Mouse (Mus musculus): ENCODE measurements at regions not wholly inside any gene's neighbourhood (a gene's known extent, or its start where the extent isn't known, plus 50 kb on each side); places are given as distances from the start of the nearest gene placed in this dataset.

GRCm38 (mm10) chr13:47843011-47843410 lies 418.0 kb upstream of the Id4 start:
- Histone ChIP-seq H3K36me3 (ENCODE audit: control insufficient read depth, insufficient read depth, low read length) (no peaks in the 10 kb centered on the region), H3K27ac (ENCODE audit: low read depth, low read length) (peak overlapping the region; percentile 4; the same call in 1 of the 2 replicates), H3K9me3 (ENCODE audit: control insufficient read depth, low read length) (no peaks in the 10 kb centered on the region), H3K4me1 (ENCODE audit: control insufficient read depth, insufficient read depth, low read length) (peaks cover 15% of the 10 kb centered on the region), H3K27me3 (ENCODE audit: control insufficient read depth, insufficient read depth, low read length) (no peaks in the 10 kb centered on the region), H3K9ac (ENCODE audit: low read length) (no peak overlapping the region), H3K4me3 (ENCODE audit: low read depth, low read length) (no peak overlapping the region), H3K4me2 (peak overlapping the region; percentile 36; the same call in 1 of the 2 replicates)
- DNase-seq (ENCODE audit: low spot score, missing footprints), result peak; percentile 77
- 92% methylated on average over 9 of the region's 9 CpGs for WGBS
- ATAC-seq (ENCODE audit: low FRiP score), result no peak

GRCm38 (mm10) chr13:47843541-47844267 lies 417.3 kb upstream of the Id4 start:
- peaks cover 17% of the 10 kb centered on the region for H3K4me1 ChIP-seq (ENCODE audit: control insufficient read depth, insufficient read depth, low read length)
- H3K4me2 ChIP-seq, result peak overlapping the region; percentile 36
- whole genome bisulfite sequencing, result 16% methylated on average over 13 of the region's 13 CpGs
- H3K27me3 ChIP-seq (ENCODE audit: control insufficient read depth, insufficient read depth, low read length), result no peaks in the 10 kb centered on the region
- DNase-seq (ENCODE audit: low spot score, missing footprints) (peak; percentile 92), ATAC-seq (ENCODE audit: low FRiP score) (peak; percentile 69; the same call in 1 of the 2 replicates)
- H3K27ac ChIP-seq (ENCODE audit: low read depth, low read length), result peak overlapping the region; percentile 4
- H3K36me3 ChIP-seq (ENCODE audit: control insufficient read depth, insufficient read depth, low read length), result no peaks in the 10 kb centered on the region
- H3K9ac ChIP-seq (ENCODE audit: low read length), result no peak overlapping the region
- H3K4me3 ChIP-seq (ENCODE audit: low read depth, low read length), result no peak overlapping the region
- no peaks in the 10 kb centered on the region for H3K9me3 ChIP-seq (ENCODE audit: control insufficient read depth, low read length)

- no peak overlapping the region for H3K9ac ChIP-seq (ENCODE audit: low read length)
- H3K4me2 ChIP-seq, result no peak overlapping the region
- H3K36me3 ChIP-seq (ENCODE audit: control insufficient read depth, insufficient read depth, low read length), result no peaks in the 10 kb centered on the region
- no peak overlapping the region for H3K4me3 ChIP-seq (ENCODE audit: low read depth, low read length)
- no peaks in the 10 kb centered on the region for H3K9me3 ChIP-seq (ENCODE audit: control insufficient read depth, low read length)
- no peaks in the 10 kb centered on the region for H3K27me3 ChIP-seq (ENCODE audit: control insufficient read depth, insufficient read depth, low read length)
- peaks cover 21% of the 10 kb centered on the region for H3K4me1 ChIP-seq (ENCODE audit: control insufficient read depth, insufficient read depth, low read length)
- no peak overlapping the region for H3K27ac ChIP-seq (ENCODE audit: low read depth, low read length)
- WGBS, result 84% methylated on average over 3 of the region's 3 CpGs
- peak; percentile 59 for DNase-seq (ENCODE audit: low spot score, missing footprints)
- ATAC-seq (ENCODE audit: low FRiP score), result no peak
Observed at GRCm38 (mm10) chr13:47846713-47847112, 414.3 kb upstream of the Id4 start.

- 68% methylated on average over 11 of the region's 11 CpGs for WGBS
- no peaks in the 10 kb centered on the region for H3K27me3 ChIP-seq (ENCODE audit: control insufficient read depth, insufficient read depth, low read length)
- no peaks in the 10 kb centered on the region for H3K36me3 ChIP-seq (ENCODE audit: control insufficient read depth, insufficient read depth, low read length)
- DNase-seq (ENCODE audit: low spot score, missing footprints) (no peak), ATAC-seq (ENCODE audit: low FRiP score) (no peak)
- H3K9ac ChIP-seq (ENCODE audit: low read length), result no peak overlapping the region
- no peak overlapping the region for H3K4me3 ChIP-seq (ENCODE audit: low read depth, low read length)
- H3K27ac ChIP-seq (ENCODE audit: low read depth, low read length), result no peak overlapping the region
- H3K9me3 ChIP-seq (ENCODE audit: control insufficient read depth, low read length), result no peaks in the 10 kb centered on the region
- H3K4me1 ChIP-seq (ENCODE audit: control insufficient read depth, insufficient read depth, low read length), result peaks cover 13% of the 10 kb centered on the region
- no peak overlapping the region for H3K4me2 ChIP-seq
Observed at GRCm38 (mm10) chr13:47848371-47849188, 412.4 kb upstream of the Id4 start.

GRCm38 (mm10) chr13:47855422-47856108 lies 405.5 kb upstream of the Id4 start:
- no peak overlapping the region; the same call in 1 of the 2 replicates for H3K4me3 ChIP-seq (ENCODE audit: low read depth, low read length)
- H3K27ac ChIP-seq (ENCODE audit: low read depth, low read length), result peak overlapping the region; percentile 0; the same call in 1 of the 2 replicates
- ATAC-seq (ENCODE audit: low FRiP score) (peak; percentile 73; the same call in 1 of the 2 replicates), DNase-seq (ENCODE audit: low spot score, missing footprints) (peak; percentile 94)
- peak overlapping the region; percentile 52 for H3K9ac ChIP-seq (ENCODE audit: low read length)
- 2% methylated on average over 22 of the region's 22 CpGs for WGBS
- no peaks in the 10 kb centered on the region for H3K27me3 ChIP-seq (ENCODE audit: control insufficient read depth, insufficient read depth, low read length)
- H3K9me3 ChIP-seq (ENCODE audit: control insufficient read depth, low read length), result no peaks in the 10 kb centered on the region
- peaks cover 14% of the 10 kb centered on the region for H3K4me1 ChIP-seq (ENCODE audit: control insufficient read depth, insufficient read depth, low read length)
- no peaks in the 10 kb centered on the region for H3K36me3 ChIP-seq (ENCODE audit: control insufficient read depth, insufficient read depth, low read length)
- peak overlapping the region; percentile 26 for H3K4me2 ChIP-seq

- Histone ChIP-seq H3K9ac (ENCODE audit: low read length) (no peak overlapping the region), H3K4me3 (ENCODE audit: low read depth, low read length) (no peak overlapping the region), H3K27me3 (ENCODE audit: control insufficient read depth, insufficient read depth, low read length) (no peaks in the 10 kb centered on the region), H3K27ac (ENCODE audit: low read depth, low read length) (no peak overlapping the region), H3K36me3 (ENCODE audit: control insufficient read depth, insufficient read depth, low read length) (no peaks in the 10 kb centered on the region), H3K9me3 (ENCODE audit: control insufficient read depth, low read length) (no peaks in the 10 kb centered on the region), H3K4me1 (ENCODE audit: control insufficient read depth, insufficient read depth, low read length) (peaks cover 14% of the 10 kb centered on the region), H3K4me2 (no peak overlapping the region)
- 74% methylated on average over 4 of the region's 4 CpGs for WGBS
- DNase-seq (ENCODE audit: low spot score, missing footprints) (peak; percentile 68), ATAC-seq (ENCODE audit: low FRiP score) (no peak)
Observed at GRCm38 (mm10) chr13:47858946-47859345, 402.1 kb upstream of the Id4 start.

GRCm38 (mm10) chr13:47860316-47860715 lies 400.7 kb upstream of the Id4 start:
- no peaks in the 10 kb centered on the region for H3K36me3 ChIP-seq (ENCODE audit: control insufficient read depth, insufficient read depth, low read length)
- no peak for ATAC-seq (ENCODE audit: low FRiP score)
- H3K27me3 ChIP-seq (ENCODE audit: control insufficient read depth, insufficient read depth, low read length), result no peaks in the 10 kb centered on the region
- H3K4me3 ChIP-seq (ENCODE audit: low read depth, low read length), result no peak overlapping the region
- no peak for DNase-seq (ENCODE audit: low spot score, missing footprints)
- no peaks in the 10 kb centered on the region for H3K9me3 ChIP-seq (ENCODE audit: control insufficient read depth, low read length)
- H3K4me1 ChIP-seq (ENCODE audit: control insufficient read depth, insufficient read depth, low read length), result peaks cover 9% of the 10 kb centered on the region
- no peak overlapping the region for H3K27ac ChIP-seq (ENCODE audit: low read depth, low read length)
- no peak overlapping the region for H3K9ac ChIP-seq (ENCODE audit: low read length)
- 80% methylated on average over 8 of the region's 8 CpGs for WGBS
- H3K4me2 ChIP-seq, result no peak overlapping the region

GRCm38 (mm10) chr13:47862896-47863295 lies 398.1 kb upstream of the Id4 start:
- DNase-seq (ENCODE audit: low spot score, missing footprints) (no peak), ATAC-seq (ENCODE audit: low FRiP score) (no peak)
- no peaks in the 10 kb centered on the region for H3K27me3 ChIP-seq (ENCODE audit: control insufficient read depth, insufficient read depth, low read length)
- H3K4me3 ChIP-seq (ENCODE audit: low read depth, low read length), result no peak overlapping the region
- H3K36me3 ChIP-seq (ENCODE audit: control insufficient read depth, insufficient read depth, low read length), result no peaks in the 10 kb centered on the region
- 73% methylated on average over 3 of the region's 3 CpGs for WGBS
- no peaks in the 10 kb centered on the region for H3K9me3 ChIP-seq (ENCODE audit: control insufficient read depth, low read length)
- no peak overlapping the region for H3K27ac ChIP-seq (ENCODE audit: low read depth, low read length)
- H3K4me2 ChIP-seq, result no peak overlapping the region
- H3K9ac ChIP-seq (ENCODE audit: low read length), result no peak overlapping the region
- no peaks in the 10 kb centered on the region for H3K4me1 ChIP-seq (ENCODE audit: control insufficient read depth, insufficient read depth, low read length)

Measured in midbrain, embryonic 11.5 days (tissue).